Mouse (Mus musculus) heart, embryonic 11.5 days (tissue): Measurements from ENCODE around the gene Rnf141. TPM values are rescaled to one million over a fixed set of nuclear protein-coding genes. Genes with fewer than 3 reads are reported as not detected.

ENCODE experiments used
- ATAC-seq: fragments of 200-750 bp; cut with Nextera tagmentation; replicated peaks from 2 replicates; pipeline ENCODE4 v1.8.0; 2017; ENCODE audit warnings: moderate library complexity; ENCODE audit not compliant: insufficient number of reproducible peaks, low FRiP score, low TSS enrichment
- H3K27ac ChIP-seq: fragments of 300-500 bp; sonication (generic); 2 replicates; pipeline ENCODE4 v1.5.1; 2014; ENCODE audit warnings: mild to moderate bottlenecking, low read depth, low read length
- H3K27me3 ChIP-seq: fragments of 300-500 bp; sonication (generic); 2 replicates; pipeline ENCODE4 v1.6.1; 2014; ENCODE audit warnings: mild to moderate bottlenecking, low read length, mixed read lengths; ENCODE audit not compliant: control insufficient read depth, insufficient read depth
- H3K36me3 ChIP-seq: fragments of 300-500 bp; sonication (generic); 2 replicates; pipeline ENCODE4 v1.6.1; 2014; ENCODE audit warnings: mild to moderate bottlenecking, low read length, moderate library complexity, mixed read lengths; ENCODE audit not compliant: control insufficient read depth, insufficient read depth
- H3K4me1 ChIP-seq: fragments of 300-500 bp; sonication (generic); 2 replicates; pipeline ENCODE4 v1.6.1; 2014; ENCODE audit warnings: low read length; ENCODE audit not compliant: control insufficient read depth, insufficient read depth
- H3K4me2 ChIP-seq: fragments of 300-500 bp; sonication (generic); 2 replicates; pipeline ENCODE4 v1.6.1; 2014; ENCODE audit warnings: mild to moderate bottlenecking, moderate library complexity
- H3K4me3 ChIP-seq: fragments of 300-500 bp; sonication (generic); 2 replicates; pipeline ENCODE4 v1.5.1; 2014; ENCODE audit warnings: low read depth, low read length
- H3K9ac ChIP-seq: fragments of 300-500 bp; sonication (generic); 2 replicates; pipeline ENCODE4 v1.6.1; 2014; ENCODE audit warnings: mild to moderate bottlenecking, low read depth, low read length, moderate library complexity
- H3K9me3 ChIP-seq: fragments of 300-500 bp; sonication (generic); replicated peaks from 2 replicates; pipeline ENCODE4 v1.6.1; 2016; ENCODE audit warnings: low read length; ENCODE audit not compliant: control insufficient read depth
- WGBS: fragments of 180-500 bp; shearing (Covaris S2); extraction: QIAGEN DNeasy Blood & Tissue Kit; methylation state at CpG from one replicate; pipeline ENCODE4 v1.1.7; 2014; ENCODE audit not compliant: insufficient replicate concordance; 5-methylcytosine and 5-hydroxymethylcytosine counted together
- polyA plus RNA-seq: library from polyadenylated mRNA; unstranded; fragments of >200 nt; fragmentation: Nextera tagmentation; extraction: Ambion mirVana; gene quantifications from 2 replicates; pipeline ENCODE4 v1.2.1, GENCODE M21; 2014

The Rnf141 gene
- polyA plus RNA-seq, 1 experiment from 2014 or later, result 34.1 TPM

- WGBS, result 71% methylated on average over 11 of the region's 11 CpGs
- no peak overlapping the region for H3K9ac ChIP-seq
- H3K27ac ChIP-seq, result no peak overlapping the region
- H3K4me3 ChIP-seq, result no peak overlapping the region
- no peak for ATAC-seq
- H3K36me3 ChIP-seq, result no peaks in the 10 kb centered on the region
- no peak overlapping the region for H3K4me2 ChIP-seq
- no peaks in the 10 kb centered on the region for H3K27me3 ChIP-seq
- no peaks in the 10 kb centered on the region for H3K4me1 ChIP-seq
- no peaks in the 10 kb centered on the region for H3K9me3 ChIP-seq
Measured at GRCm38 (mm10) chr7:110797722-110798409, 46.4 kb downstream of the Rnf141 start.

GRCm38 (mm10) chr7:110796367-110797051, 47.7 kb downstream of the Rnf141 start:
- no peak overlapping the region for H3K4me3 ChIP-seq
- 69% methylated on average over 12 of the region's 12 CpGs for WGBS
- H3K4me2 ChIP-seq, result no peak overlapping the region
- H3K9me3 ChIP-seq, result no peaks in the 10 kb centered on the region
- H3K36me3 ChIP-seq, result no peaks in the 10 kb centered on the region
- no peak overlapping the region for H3K27ac ChIP-seq
- no peaks in the 10 kb centered on the region for H3K27me3 ChIP-seq
- no peak overlapping the region for H3K9ac ChIP-seq
- no peaks in the 10 kb centered on the region for H3K4me1 ChIP-seq
- ATAC-seq, result no peak

GRCm38 (mm10) chr7:110794722-110795121, 49.5 kb downstream of the Rnf141 start:
- Histone ChIP-seq H3K4me2 (no peak overlapping the region), H3K27ac (no peak overlapping the region), H3K4me3 (no peak overlapping the region), H3K4me1 (no peaks in the 10 kb centered on the region), H3K9me3 (no peaks in the 10 kb centered on the region), H3K27me3 (no peaks in the 10 kb centered on the region), H3K9ac (no peak overlapping the region), H3K36me3 (no peaks in the 10 kb centered on the region)
- WGBS, result 72% methylated on average over 4 of the region's 4 CpGs
- no peak for ATAC-seq

GRCm38 (mm10) chr7:110792834-110793233, 51.4 kb downstream of the Rnf141 start:
- Histone ChIP-seq H3K4me3 (no peak overlapping the region), H3K9me3 (no peaks in the 10 kb centered on the region)

GRCm38 (mm10) chr7:110792201-110792600, 52.1 kb downstream of the Rnf141 start:
- Histone ChIP-seq H3K9me3 (no peaks in the 10 kb centered on the region), H3K4me1 (no peaks in the 10 kb centered on the region), H3K4me2 (no peak overlapping the region), H3K27ac (no peak overlapping the region), H3K9ac (no peak overlapping the region), H3K4me3 (no peak overlapping the region), H3K36me3 (no peaks in the 10 kb centered on the region), H3K27me3 (no peaks in the 10 kb centered on the region)
- WGBS, result 83% methylated on average over 5 of the region's 5 CpGs
- no peak for ATAC-seq

More at GRCm38 (mm10) chr7:110792834-110793233, 51.4 kb downstream of the Rnf141 start:
- 79% methylated on average over 2 of the region's 2 CpGs for WGBS
- H3K4me1 ChIP-seq, result no peaks in the 10 kb centered on the region
- H3K27ac ChIP-seq, result no peak overlapping the region
- no peak overlapping the region for H3K9ac ChIP-seq
- no peaks in the 10 kb centered on the region for H3K36me3 ChIP-seq
- ATAC-seq, result no peak
- H3K4me2 ChIP-seq, result no peak overlapping the region
- H3K27me3 ChIP-seq, result no peaks in the 10 kb centered on the region

- Histone ChIP-seq H3K9ac (no peak overlapping the region), H3K4me3 (no peak overlapping the region), H3K27me3 (no peaks in the 10 kb centered on the region), H3K36me3 (no peaks in the 10 kb centered on the region), H3K27ac (no peak overlapping the region), H3K9me3 (no peaks in the 10 kb centered on the region), H3K4me1 (no peaks in the 10 kb centered on the region), H3K4me2 (no peak overlapping the region)
- ATAC-seq, result no peak
- 70% methylated on average over 8 of the region's 8 CpGs for WGBS
Measured at GRCm38 (mm10) chr7:110790878-110791277, 53.4 kb downstream of the Rnf141 start.

GRCm38 (mm10) chr7:110787310-110787709, 56.9 kb downstream of the Rnf141 start:
- H3K9ac ChIP-seq, result no peak overlapping the region
- H3K36me3 ChIP-seq, result no peaks in the 10 kb centered on the region
- WGBS, result 55% methylated on average over 6 of the region's 6 CpGs
- no peak overlapping the region for H3K27ac ChIP-seq
- no peak overlapping the region for H3K4me2 ChIP-seq
- no peaks in the 10 kb centered on the region for H3K9me3 ChIP-seq
- H3K27me3 ChIP-seq, result no peaks in the 10 kb centered on the region
- H3K4me3 ChIP-seq, result no peak overlapping the region
- peaks cover 7% of the 10 kb centered on the region for H3K4me1 ChIP-seq
- no peak for ATAC-seq

- ATAC-seq, result no peak
- Histone ChIP-seq H3K9me3 (no peaks in the 10 kb centered on the region), H3K27ac (no peak overlapping the region), H3K4me1 (peaks cover 12% of the 10 kb centered on the region), H3K4me2 (no peak overlapping the region), H3K27me3 (no peaks in the 10 kb centered on the region), H3K4me3 (no peak overlapping the region), H3K9ac (no peak overlapping the region), H3K36me3 (no peaks in the 10 kb centered on the region)
- 63% methylated on average over 3 of the region's 3 CpGs for WGBS
Measured at GRCm38 (mm10) chr7:110785741-110786146, 58.5 kb downstream of the Rnf141 start.

GRCm38 (mm10) chr7:110784965-110785364, 59.3 kb downstream of the Rnf141 start:
- Histone ChIP-seq H3K27ac (no peak overlapping the region), H3K9ac (no peak overlapping the region), H3K9me3 (no peaks in the 10 kb centered on the region), H3K36me3 (no peaks in the 10 kb centered on the region), H3K4me2 (no peak overlapping the region), H3K27me3 (no peaks in the 10 kb centered on the region), H3K4me3 (no peak overlapping the region), H3K4me1 (peaks cover 12% of the 10 kb centered on the region)
- no peak for ATAC-seq
- WGBS, result 61% methylated on average over 8 of the region's 8 CpGs
